Mouse (Mus musculus) myocyte (in vitro differentiated cells): ENCODE measurements around the gene Man1b1. TPM values are rescaled to one million over a fixed set of nuclear protein-coding genes. Genes with fewer than 3 reads are reported as not detected.

Experiments used
- H3K27me3 ChIP-seq: one replicate; pipeline ENCODE4 v1.6.1; 2011; ENCODE audit not compliant: control insufficient read depth, insufficient read depth, insufficient read length
- H3K36me3 ChIP-seq: one replicate; pipeline ENCODE4 v1.6.1; 2011; ENCODE audit not compliant: control insufficient read depth, insufficient read depth
- H3K4me2 ChIP-seq: one replicate; pipeline ENCODE4 v1.6.1; 2011; ENCODE audit warnings: low read depth, control low read depth
- H3K4me3 ChIP-seq: one replicate; pipeline ENCODE4 v1.5.1; 2011; ENCODE audit warnings: mild to moderate bottlenecking, control low read depth, moderate library complexity
- H3K79me2 ChIP-seq: one replicate; pipeline ENCODE4 v1.6.1; 2011; ENCODE audit not compliant: control insufficient read depth, insufficient read depth
- H3ac ChIP-seq: one replicate; pipeline ENCODE4 v1.6.1; 2011; ENCODE audit not compliant: control insufficient read depth, insufficient read length
- CEBPB ChIP-seq: IDR thresholded peaks from 2 replicates; pipeline ENCODE4 v1.6.1; 2011; ENCODE audit warnings: mild to moderate bottlenecking, moderate library complexity; ENCODE audit not compliant: poor library complexity, insufficient read depth, severe bottlenecking
- E2F4 ChIP-seq: IDR thresholded peaks from one replicate; pipeline ENCODE4 v1.6.1; 2011; ENCODE audit warnings: mild to moderate bottlenecking, control low read depth, moderate library complexity; ENCODE audit not compliant: insufficient read depth
- MAX ChIP-seq: IDR thresholded peaks from one replicate; pipeline ENCODE4 v1.6.1; 2011; ENCODE audit warnings: low read depth, mild to moderate bottlenecking, control low read depth
- MYOD1 ChIP-seq, 3 experiments: IDR thresholded peaks; one replicate each; pipeline ENCODE4 v1.6.1; 2011; ENCODE audit warnings: control low read depth in 2 of 3, low read depth in 2 of 3, mild to moderate bottlenecking in 2 of 3, moderate library complexity in 1 of 3; ENCODE audit not compliant: insufficient read length in 2 of 3, control insufficient read depth in 1 of 3
- MYOG ChIP-seq, 3 experiments: IDR thresholded peaks; one replicate each; pipeline ENCODE4 v1.6.1; 2011; ENCODE audit warnings: control low read depth in 2 of 3, low read depth in 2 of 3, mild to moderate bottlenecking in 2 of 3; ENCODE audit not compliant: insufficient read length in 2 of 3, control insufficient read depth in 1 of 3, insufficient read depth in 1 of 3
- POLR2A ChIP-seq: IDR thresholded peaks from one replicate; pipeline ENCODE4 v1.6.1; 2011; ENCODE audit warnings: low read depth, mild to moderate bottlenecking, control low read depth, moderate library complexity; ENCODE audit not compliant: insufficient read length
- POLR2AphosphoS2 ChIP-seq: IDR thresholded peaks from one replicate; pipeline ENCODE4 v1.6.1; 2011; ENCODE audit warnings: low read depth, control low read depth; ENCODE audit not compliant: insufficient read length
- REST ChIP-seq: IDR thresholded peaks from one replicate; pipeline ENCODE4 v1.6.1; 2011; ENCODE audit warnings: mild to moderate bottlenecking, control low read depth, moderate library complexity; ENCODE audit not compliant: insufficient read depth, insufficient read length
- SRF ChIP-seq: IDR thresholded peaks from one replicate; pipeline ENCODE4 v1.6.1; 2011; ENCODE audit warnings: low read depth; ENCODE audit not compliant: control insufficient read depth, insufficient read length
- TCF12 ChIP-seq: IDR thresholded peaks from one replicate; pipeline ENCODE4 v1.6.1; 2011; ENCODE audit warnings: mild to moderate bottlenecking, control low read depth; ENCODE audit not compliant: poor library complexity, insufficient read depth, severe bottlenecking
- TCF3 ChIP-seq: IDR thresholded peaks from one replicate; pipeline ENCODE4 v1.6.1; 2011; ENCODE audit warnings: low read depth, control low read depth; ENCODE audit not compliant: insufficient read length
- USF1 ChIP-seq: IDR thresholded peaks from one replicate; pipeline ENCODE4 v1.6.1; 2011; ENCODE audit warnings: low read depth, mild to moderate bottlenecking, control low read depth, moderate library complexity
- polyA plus RNA-seq: library from polyadenylated mRNA; unstranded; fragments of >200 nt; fragmentation: generic; extraction: Trizol; gene quantifications from one replicate; pipeline ENCODE4 v1.2.1, GENCODE M21; 2012; ENCODE audit warnings: missing spikeins

The Man1b1 gene
- polyA plus RNA-seq, 1 experiment: 46.3 TPM

GRCm38 (mm10) chr2:25290816-25291130 is 41.4 kb upstream of the Man1b1 start:
- Histone ChIP-seq H3K36me3 (peaks cover 2% of the 10 kb centered on the region), H3K27me3 (peaks cover 50% of the 10 kb centered on the region), H3K79me2 (no peaks in the 10 kb centered on the region), H3ac (no peak overlapping the region), H3K4me3 (no peak overlapping the region), H3K4me2 (peak overlapping the region; percentile 93)
- TF ChIP-seq MYOG (IDR thresholded peaks at IDR 0.05; ENCODE audit: control insufficient read depth in 1 of 3, insufficient read depth in 1 of 3, insufficient read length in 2 of 3, low read depth in 2 of 3): no peak
- no peak for TF ChIP-seq USF1
- TF ChIP-seq TCF3: no peak
- TF ChIP-seq SRF: no peak
- no peak for TF ChIP-seq MAX
- no peak for TF ChIP-seq POLR2AphosphoS2
- TF ChIP-seq POLR2A: no peak
- no peak for TF ChIP-seq E2F4
- no peak for TF ChIP-seq MYOD1 (IDR thresholded peaks at IDR 0.05; ENCODE audit: control insufficient read depth in 1 of 3, insufficient read length in 2 of 3, low read depth in 2 of 3)

DNA sequence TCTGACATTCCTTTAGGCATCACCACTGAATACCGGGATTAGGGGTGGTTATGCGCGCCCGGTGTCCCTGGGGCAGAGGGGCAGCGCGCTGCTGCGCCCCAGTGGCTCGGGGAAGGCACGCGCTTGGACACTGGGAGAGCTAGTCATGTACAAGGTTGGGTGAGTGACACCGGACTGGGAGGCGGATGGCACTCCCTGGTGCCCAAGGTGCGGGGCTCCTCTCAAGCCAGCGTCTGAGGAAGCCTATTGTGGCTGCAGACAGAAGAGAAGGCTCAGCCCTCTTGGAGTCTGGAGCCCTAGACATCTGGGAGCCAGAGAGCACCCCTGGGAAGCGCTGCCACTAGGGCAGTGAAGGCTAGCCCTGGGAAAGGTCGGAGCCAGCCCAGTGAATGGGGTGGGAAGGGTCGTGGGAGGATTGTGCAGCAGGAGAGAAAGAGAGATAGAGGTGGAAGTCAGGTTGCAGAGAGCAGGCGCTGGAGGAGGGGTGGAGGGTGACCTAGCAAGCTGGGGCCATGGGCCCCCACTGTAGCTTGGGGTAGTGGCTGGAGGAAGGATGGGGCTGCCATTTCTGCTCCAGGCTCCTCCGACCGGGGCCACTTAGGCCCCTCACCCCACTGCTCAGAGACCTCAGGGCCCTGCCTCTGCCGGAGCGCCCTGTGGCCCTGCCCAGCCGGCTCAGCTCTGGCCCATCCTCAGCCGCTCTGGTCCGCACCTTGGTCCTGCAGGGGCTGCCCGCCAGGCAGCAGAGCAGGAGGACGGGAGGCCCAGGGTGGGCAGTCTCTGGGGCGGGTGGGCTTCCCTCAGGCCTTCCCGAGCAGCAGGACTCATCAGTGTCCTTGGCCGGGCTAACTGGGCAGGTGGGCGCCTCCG is 40.7 kb upstream of the Man1b1 start:
- H3K4me2 ChIP-seq: peak overlapping the region; percentile 93
- H3K36me3 ChIP-seq: no peaks in the 10 kb centered on the region
- H3K79me2 ChIP-seq: no peaks in the 10 kb centered on the region
- TF ChIP-seq TCF12 (no peak), POLR2AphosphoS2 (no peak), MAX (no peak), E2F4 (no peak), USF1 (no peak), TCF3 (no peak), REST (no peak), MYOD1 (IDR thresholded peaks at IDR 0.05; ENCODE audit: control insufficient read depth in 1 of 3, insufficient read length in 2 of 3, low read depth in 2 of 3) (no peak), CEBPB (no peak), SRF (no peak), MYOG (IDR thresholded peaks at IDR 0.05; ENCODE audit: control insufficient read depth in 1 of 3, insufficient read depth in 1 of 3, insufficient read length in 2 of 3, low read depth in 2 of 3) (no peak), POLR2A (no peak)
- H3K4me3 ChIP-seq: no peak overlapping the region
- H3ac ChIP-seq: no peak overlapping the region
- peaks cover 56% of the 10 kb centered on the region for H3K27me3 ChIP-seq

DNA sequence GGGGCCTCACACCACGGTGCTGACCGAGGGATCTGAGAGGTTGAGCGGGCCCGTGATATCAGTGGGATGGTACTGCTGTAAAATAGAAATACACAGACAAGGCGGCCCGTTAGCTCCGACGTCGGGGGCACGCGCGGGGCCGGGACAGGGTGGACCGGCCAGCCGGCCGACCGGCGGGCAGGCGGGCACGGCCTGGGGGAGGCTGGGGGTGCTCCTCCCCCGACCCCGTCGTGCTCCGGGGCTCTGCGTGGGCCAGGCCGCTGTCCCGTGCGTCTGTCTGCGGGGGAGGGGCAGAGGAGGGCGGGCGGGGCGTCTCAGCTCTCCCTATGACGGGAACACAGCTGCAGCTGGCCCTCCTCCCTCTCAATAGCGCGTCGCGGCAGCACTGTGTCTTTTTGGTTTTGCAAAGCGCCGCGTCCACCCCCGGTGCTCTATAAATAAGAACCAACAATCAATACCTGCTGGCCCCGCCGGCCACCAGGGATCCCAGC is 40.0 kb upstream of the Man1b1 start:
- Histone ChIP-seq H3K27me3 (peaks cover 63% of the 10 kb centered on the region), H3ac (no peak overlapping the region), H3K79me2 (no peaks in the 10 kb centered on the region), H3K4me3 (peak overlapping the region; percentile 4), H3K4me2 (peak overlapping the region; percentile 93), H3K36me3 (no peaks in the 10 kb centered on the region)
- TF ChIP-seq REST (no peak), MYOD1 (IDR thresholded peaks at IDR 0.05; ENCODE audit: control insufficient read depth in 1 of 3, insufficient read length in 2 of 3, low read depth in 2 of 3) (peak in 2 of 3 experiments; percentile 31 to 78), TCF12 (no peak), MAX (no peak), MYOG (IDR thresholded peaks at IDR 0.05; ENCODE audit: control insufficient read depth in 1 of 3, insufficient read depth in 1 of 3, insufficient read length in 2 of 3, low read depth in 2 of 3) (peak in 2 of 3 experiments; percentile 3 to 77), TCF3 (peak; percentile 34), POLR2A (peak; percentile 50)

DNA sequence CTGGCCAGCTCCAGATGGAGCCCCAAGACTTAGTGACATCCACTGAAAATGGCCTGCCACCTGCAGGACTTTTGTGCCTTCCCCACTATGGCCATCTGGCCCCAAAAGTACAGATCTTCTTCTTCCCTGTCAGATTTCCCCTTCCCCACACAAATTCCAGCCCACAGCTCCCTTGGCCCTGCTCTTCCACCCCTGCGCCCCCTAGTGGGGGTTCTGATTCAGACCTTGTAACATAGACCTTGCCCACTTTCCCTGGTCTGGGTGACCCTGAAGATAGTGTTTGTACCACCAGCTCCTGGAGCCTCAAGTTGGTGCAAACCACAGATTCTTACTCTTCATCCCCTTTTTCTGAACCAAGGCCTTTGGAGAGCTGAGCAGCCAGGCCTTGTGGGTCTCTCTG is 39.3 kb upstream of the Man1b1 start:
- Histone ChIP-seq H3K79me2 (no peaks in the 10 kb centered on the region), H3K27me3 (peaks cover 71% of the 10 kb centered on the region), H3ac (no peak overlapping the region), H3K4me3 (peak overlapping the region; percentile 4), H3K4me2 (peak overlapping the region; percentile 93), H3K36me3 (no peaks in the 10 kb centered on the region)
- no peak for TF ChIP-seq E2F4
- no peak for TF ChIP-seq USF1

DNA sequence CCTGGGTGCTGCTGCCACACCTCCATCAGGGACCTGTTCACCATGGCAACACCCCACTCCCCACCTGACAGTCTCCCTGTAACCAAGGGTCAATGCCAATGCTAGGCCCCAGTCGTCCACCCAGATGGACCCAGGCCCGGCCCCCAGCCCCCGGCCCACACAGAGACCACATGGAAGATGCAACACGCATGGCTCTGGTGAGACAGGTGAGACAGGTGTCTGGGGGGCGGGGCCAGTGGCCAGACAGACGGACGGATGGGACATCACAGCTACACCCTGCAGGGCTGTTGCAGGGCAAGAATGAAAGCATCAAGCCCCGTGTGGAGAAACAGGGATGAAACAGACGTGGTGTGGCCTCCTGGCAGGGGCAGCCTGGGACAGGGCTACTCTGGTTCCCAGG is 38.4 kb upstream of the Man1b1 start:
- Histone ChIP-seq H3ac (no peak overlapping the region), H3K4me3 (no peak overlapping the region), H3K4me2 (no peak overlapping the region), H3K36me3 (no peaks in the 10 kb centered on the region), H3K27me3 (peaks cover 79% of the 10 kb centered on the region), H3K79me2 (no peaks in the 10 kb centered on the region)
- TF ChIP-seq USF1 (no peak), SRF (no peak), CEBPB (no peak), E2F4 (no peak), MAX (no peak), POLR2A (no peak), TCF12 (no peak), TCF3 (no peak), MYOG (IDR thresholded peaks at IDR 0.05; ENCODE audit: control insufficient read depth in 1 of 3, insufficient read depth in 1 of 3, insufficient read length in 2 of 3, low read depth in 2 of 3) (no peak), POLR2AphosphoS2 (no peak)
